Comparison of ENCODE assay signal across 23 mouse cellular contexts in genomic region chr4:125738825-125739224, GRCm38 (mm10).
DNase-seq lines count a peak whose midpoint lies in the region; ATAC-seq and TF ChIP-seq lines count a peak whose summit lies in the region.
"Had no signal": no experiment of that assay in that cellular context is flagged by ENCODE, and none has a peak within 500 bp of the region (broad histone marks: within the 10 kb centered on the region; RNA-seq: fewer than 3 reads in every experiment).

No protein-coding gene starts in this region.

- no peak overlapping the region for H3K9ac ChIP-seq in forebrain, embryonic 11.5 days (ENCODE audit: low read length)
- no peak overlapping the region for H3K9ac ChIP-seq in midbrain, postnatal 0 days (replicated peaks; ENCODE audit: low read length, poor library complexity, severe bottlenecking)
- H3K9ac ChIP-seq in midbrain, embryonic 13.5 days (replicated peaks) = no peak overlapping the region
- H3K9ac ChIP-seq: forebrain, postnatal 0 days; liver, embryonic 15.5 days; lung, embryonic 15.5 days; neural tube, embryonic 12.5 days had no signal

- H3K27me3 ChIP-seq in forebrain, embryonic 11.5 days (ENCODE audit: control insufficient read depth, insufficient read depth, low read length) = no peaks in the 10 kb centered on the region
- peaks cover 48% of the 10 kb centered on the region for H3K27me3 ChIP-seq in forebrain, embryonic 10.5 days (ENCODE audit: poor library complexity, severe bottlenecking)
- H3K27me3 ChIP-seq in midbrain, postnatal 0 days (ENCODE audit: insufficient read depth, low read length) = no peaks in the 10 kb centered on the region
- 0 out of 2 replicates have a peak, but pooled peaks cover 3% of the 10 kb centered on the region for H3K27me3 ChIP-seq in midbrain, embryonic 13.5 days
- H3K27me3 ChIP-seq: liver, embryonic 15.5 days; lung, embryonic 15.5 days; neural tube, embryonic 12.5 days had no signal

- H3K4me1 ChIP-seq in forebrain, embryonic 11.5 days (replicated peaks; ENCODE audit: control insufficient read depth, insufficient read depth, low read length) = no peaks in the 10 kb centered on the region
- peaks cover 4% of the 10 kb centered on the region; the same call in 1 of the 2 replicates for H3K4me1 ChIP-seq in forebrain, embryonic 10.5 days
- no peaks in the 10 kb centered on the region for H3K4me1 ChIP-seq in midbrain, postnatal 0 days (ENCODE audit: insufficient read depth, low read length)
- H3K4me1 ChIP-seq in midbrain, embryonic 13.5 days (replicated peaks) = peaks cover 3% of the 10 kb centered on the region; the same call in 1 of the 2 replicates
- H3K4me1 ChIP-seq: limb, embryonic 10.5 days; liver, embryonic 15.5 days; lung, embryonic 15.5 days; megakaryocyte, embryonic 14.5 days had no signal

- WGBS in forebrain, embryonic 11.5 days = 90% methylated on average over 4 of the region's 4 CpGs
- 84% methylated on average over 4 of the region's 4 CpGs for WGBS in forebrain, embryonic 10.5 days
- 85% methylated on average over 4 of the region's 4 CpGs for WGBS in midbrain, postnatal 0 days
- WGBS in midbrain, embryonic 13.5 days = 90% methylated on average over 4 of the region's 4 CpGs

- no peaks in the 10 kb centered on the region for H3K9me3 ChIP-seq in forebrain, embryonic 11.5 days (ENCODE audit: control insufficient read depth, low read length)
- no peaks in the 10 kb centered on the region for H3K9me3 ChIP-seq in forebrain, embryonic 10.5 days
- no peaks in the 10 kb centered on the region for H3K9me3 ChIP-seq in midbrain, postnatal 0 days (ENCODE audit: low read length)
- H3K9me3 ChIP-seq in midbrain, embryonic 13.5 days = no peaks in the 10 kb centered on the region
- H3K9me3 ChIP-seq: limb, embryonic 10.5 days; liver, embryonic 15.5 days; lung, embryonic 15.5 days; neural tube, embryonic 12.5 days had no signal

- ATAC-seq in forebrain, embryonic 11.5 days (replicated peaks; ENCODE audit: low FRiP score) = no peak
- peak; percentile 23; the same call in 1 of the 2 replicates for ATAC-seq in midbrain, postnatal 0 days (ENCODE audit: low FRiP score)
- no peak for ATAC-seq in midbrain, embryonic 13.5 days
- ATAC-seq in granulocyte monocyte progenitor cell, adult 5-6 weeks (replicated peaks; ENCODE audit: poor library complexity, severe bottlenecking) = no peak
- ATAC-seq: forebrain, postnatal 0 days; hindbrain, embryonic 16.5 days had no signal

- DNase-seq in forebrain, embryonic 11.5 days (ENCODE audit: low spot score) = peak; percentile 19
- no peak for DNase-seq in forebrain, embryonic 10.5 days (ENCODE audit: extremely low spot score, low spot score)
- DNase-seq in midbrain, postnatal 0 days (ENCODE audit: low spot score) = peak; percentile 42
- peak; percentile 64 for DNase-seq in cerebellum, adult 9-11 months
- no peak for DNase-seq in retina, postnatal 1 day
- DNase-seq: adrenal gland, postnatal 14 days; forebrain, postnatal 0 days; gastrocnemius, postnatal 25 days; heart, postnatal 36 days; kidney, adult 18-20 months; kidney, postnatal 4 days; liver; midbrain, embryonic 14.5 days; right cerebral cortex, postnatal 4 days; thymus, postnatal 14 days had no signal

- no peak overlapping the region for H3K27ac ChIP-seq in forebrain, embryonic 11.5 days (ENCODE audit: low read depth, low read length)
- no peak overlapping the region for H3K27ac ChIP-seq in forebrain, embryonic 10.5 days
- H3K27ac ChIP-seq in midbrain, postnatal 0 days (ENCODE audit: low read depth, low read length) = no peak overlapping the region
- no peak overlapping the region for H3K27ac ChIP-seq in midbrain, embryonic 13.5 days
- H3K27ac ChIP-seq: limb, embryonic 10.5 days; liver, embryonic 15.5 days; lung, embryonic 15.5 days; neural tube, embryonic 12.5 days had no signal

- no peaks in the 10 kb centered on the region for H3K36me3 ChIP-seq in forebrain, embryonic 11.5 days (ENCODE audit: control insufficient read depth, insufficient read depth, low read length)
- no peaks in the 10 kb centered on the region for H3K36me3 ChIP-seq in forebrain, embryonic 10.5 days (replicated peaks)
- no peaks in the 10 kb centered on the region for H3K36me3 ChIP-seq in midbrain, postnatal 0 days (ENCODE audit: insufficient read depth, low read length)
- no peaks in the 10 kb centered on the region for H3K36me3 ChIP-seq in midbrain, embryonic 13.5 days
- H3K36me3 ChIP-seq: limb, embryonic 10.5 days; liver, embryonic 15.5 days; lung, embryonic 15.5 days; neural tube, embryonic 12.5 days had no signal

- H3K4me3 ChIP-seq in forebrain, embryonic 11.5 days (ENCODE audit: low read depth, low read length) = no peak overlapping the region
- no peak overlapping the region for H3K4me3 ChIP-seq in forebrain, embryonic 10.5 days
- no peak overlapping the region for H3K4me3 ChIP-seq in midbrain, postnatal 0 days (ENCODE audit: low read depth, low read length)
- no peak overlapping the region for H3K4me3 ChIP-seq in midbrain, embryonic 13.5 days (replicated peaks)
- H3K4me3 ChIP-seq: limb, embryonic 10.5 days; liver, embryonic 15.5 days; lung, embryonic 15.5 days; megakaryocyte, embryonic 14.5 days; neural tube, embryonic 12.5 days had no signal

- no peak for TF ChIP-seq CTCF in midbrain, postnatal 0 days (IDR thresholded peaks at IDR 0.05)

- no peak overlapping the region for H3K4me2 ChIP-seq in forebrain, embryonic 11.5 days (ENCODE audit: low read depth, low read length, severe bottlenecking)
- H3K4me2 ChIP-seq in midbrain, postnatal 0 days (ENCODE audit: low read depth, low read length, poor library complexity, severe bottlenecking) = no peak overlapping the region
- no peak overlapping the region for H3K4me2 ChIP-seq in midbrain, embryonic 13.5 days (replicated peaks)
- H3K4me2 ChIP-seq: liver, embryonic 15.5 days; lung, embryonic 15.5 days; neural tube, embryonic 12.5 days had no signal

Comparison
In these comparisons a context has a peak if more than half of its experiments do, and no peak if none do; other contexts are left out.
1. DNase-seq: peak in forebrain, embryonic 11.5 days (single experiment), midbrain, postnatal 0 days (single experiment) and cerebellum, adult 9-11 months (single experiment); none in forebrain, embryonic 10.5 days (single experiment) and retina, postnatal 1 day (single experiment).